Mouse (Mus musculus) layer of hippocampus, postnatal 25 days (tissue): ENCODE data around the gene Hoxc5. TPM values are rescaled to one million over a fixed set of nuclear protein-coding genes. Genes with fewer than 3 reads are reported as not detected.

Source experiments
- DNase-seq, 2 experiments: peaks; one replicate each; pipeline ENCODE4 v3.0.0; 2022; ENCODE audit warnings: mixed read lengths in 2 of 2, low spot score in 1 of 2; ENCODE audit errors: extremely low spot score in 1 of 2
- total RNA-seq, 2 experiments: library from RNA; stranded (reverse); gene quantifications; 2 replicates each; pipeline ENCODE4 v1.2.3; 2021

Gene Hoxc5
- total RNA-seq, 2 experiments from 2014 or later = not detected

- DNase-seq = no peak
Measured at GRCm38 (mm10) chr15:103006326-103006725, 39.1 kb downstream of the Hoxc5 start.

GRCm38 (mm10) chr15:103009265-103010111 is 42.2 kb downstream of the Hoxc5 start:
- DNase-seq = no peak

GRCm38 (mm10) chr15:103010112-103010846 is 43.0 kb downstream of the Hoxc5 start:
- DNase-seq = no peak

- no peak for DNase-seq
Measured at GRCm38 (mm10) chr15:103010847-103011555, 43.8 kb downstream of the Hoxc5 start.

- no peak for DNase-seq
Measured at GRCm38 (mm10) chr15:103011928-103012486, 44.8 kb downstream of the Hoxc5 start.

GRCm38 (mm10) chr15:103013238-103013984 is 46.2 kb downstream of the Hoxc5 start:
- DNase-seq = peak in 1 of 2 experiments; percentile 57

- DNase-seq = no peak
Measured at GRCm38 (mm10) chr15:103014166-103015008, 47.1 kb downstream of the Hoxc5 start.

- DNase-seq = no peak
Measured at GRCm38 (mm10) chr15:103015009-103015399, 47.8 kb downstream of the Hoxc5 start.

- DNase-seq = no peak
Measured at GRCm38 (mm10) chr15:103015406-103016166, 48.3 kb downstream of the Hoxc5 start.

GRCm38 (mm10) chr15:103018636-103019035 is 51.4 kb downstream of the Hoxc5 start, which contains the start of gene Hoxc4:
Gene Hoxc4 (plus strand): TSS chr15:103018934.
- DNase-seq = no peak

GRCm38 (mm10) chr15:103020899-103021418 is 53.7 kb downstream of the Hoxc5 start:
- no peak for DNase-seq

GRCm38 (mm10) chr15:103021544-103021943 is 54.3 kb downstream of the Hoxc5 start:
- no peak for DNase-seq

GRCm38 (mm10) chr15:103024131-103024530 is 56.9 kb downstream of the Hoxc5 start:
- DNase-seq = no peak

- no peak for DNase-seq
Measured at GRCm38 (mm10) chr15:103027266-103028235, 60.3 kb downstream of the Hoxc5 start.

- no peak for DNase-seq
Measured at GRCm38 (mm10) chr15:103028916-103029512, 61.8 kb downstream of the Hoxc5 start.

GRCm38 (mm10) chr15:103030142-103030541 is 62.9 kb downstream of the Hoxc5 start:
- no peak for DNase-seq
